9 mouse cellular contexts compared by ENCODE assay signal in the genomic region with DNA sequence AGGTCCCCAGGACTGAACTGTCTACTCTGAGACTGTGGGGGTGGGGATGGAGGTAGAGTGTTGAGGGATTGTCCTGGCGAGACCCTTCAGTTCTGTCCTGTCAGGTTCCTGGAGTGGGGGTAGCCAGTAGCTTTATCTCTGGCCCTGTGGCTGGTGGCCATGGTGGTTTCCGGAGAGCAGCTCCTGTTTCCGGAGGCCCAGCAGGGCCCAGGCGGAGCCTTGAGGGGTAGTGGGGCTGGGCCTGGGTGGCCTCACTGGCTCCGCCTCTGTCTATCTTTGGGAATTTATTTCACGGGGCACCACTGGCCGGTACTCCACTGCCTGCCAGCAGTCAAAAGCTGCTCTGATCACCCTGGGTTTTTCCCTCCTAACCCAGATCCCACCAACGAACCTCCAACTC. TPM values are rescaled to one million over a fixed set of nuclear protein-coding genes. Genes with fewer than 3 reads are reported as not detected.
A peak's percentile ranks its signal among the peaks of the same experiment; 100 is the strongest.
DNase-seq lines count a peak whose midpoint lies in the region; ATAC-seq and TF ChIP-seq lines count a peak whose summit lies in the region.
"Had no signal": no experiment of that assay in that cellular context is flagged by ENCODE, and none has a peak within 500 bp of the region (broad histone marks: within the 10 kb centered on the region; RNA-seq: fewer than 3 reads in every experiment).

TSS of gene P2rx1 (plus strand) at position 333 of the 400 bp plus-strand sequence.

- no peak for ATAC-seq in heart, embryonic 13.5 days (ENCODE audit: extremely low read depth, insufficient number of reproducible peaks, low FRiP score, low TSS enrichment)
- peak; percentile 81 for ATAC-seq in G1E (ENCODE audit: extremely low read depth, insufficient number of reproducible peaks, low FRiP score, poor library complexity, severe bottlenecking)
- ATAC-seq in heart, embryonic 15.5 days (replicated peaks; ENCODE audit: insufficient number of reproducible peaks, insufficient read depth, low FRiP score, low read depth), result no peak
- peak; percentile 65 for ATAC-seq in liver, embryonic 13.5 days (ENCODE audit: low read depth)
- no peak for ATAC-seq in forebrain, postnatal 0 days

- H3K4me3 ChIP-seq in heart, embryonic 13.5 days, result no peak within 1 kb of the TSS
- H3K4me3 ChIP-seq in G1E (ENCODE audit: low read depth, low read length), result peak within 1 kb of the TSS; percentile 51; the same call in 1 of the 2 replicates
- no peak within 1 kb of the TSS for H3K4me3 ChIP-seq in heart, embryonic 15.5 days
- peak within 1 kb of the TSS; percentile 32 for H3K4me3 ChIP-seq in liver, embryonic 13.5 days (replicated peaks)
- H3K4me3 ChIP-seq in forebrain, postnatal 0 days (ENCODE audit: low read depth, low read length), result no peak within 1 kb of the TSS
- H3K4me3 ChIP-seq: neural tube, embryonic 15.5 days had no signal

- no peak within 1 kb of the TSS for H3K4me2 ChIP-seq in heart, embryonic 13.5 days
- peak within 1 kb of the TSS; percentile 12; the same call in 1 of the 2 replicates for H3K4me2 ChIP-seq in heart, embryonic 15.5 days
- peak within 1 kb of the TSS; percentile 51 for H3K4me2 ChIP-seq in liver, embryonic 13.5 days
- no peak within 1 kb of the TSS for H3K4me2 ChIP-seq in forebrain, postnatal 0 days (ENCODE audit: low read depth)
- H3K4me2 ChIP-seq: neural tube, embryonic 15.5 days had no signal

- H3K4me1 ChIP-seq in heart, embryonic 13.5 days, result peaks cover 25% of the 10 kb centered on the region
- H3K4me1 ChIP-seq in G1E (ENCODE audit: insufficient read depth, low read depth, low read length), result peaks cover 33% of the 10 kb centered on the region
- H3K4me1 ChIP-seq in heart, embryonic 15.5 days (replicated peaks), result peaks cover 26% of the 10 kb centered on the region
- peaks cover 22% of the 10 kb centered on the region for H3K4me1 ChIP-seq in liver, embryonic 13.5 days (replicated peaks)
- no peaks in the 10 kb centered on the region for H3K4me1 ChIP-seq in forebrain, postnatal 0 days (ENCODE audit: insufficient read depth)
- H3K4me1 ChIP-seq: neural tube, embryonic 15.5 days had no signal

- no peaks in the 10 kb centered on the region for H3K36me3 ChIP-seq in heart, embryonic 13.5 days
- H3K36me3 ChIP-seq in G1E (replicated peaks), result no peaks in the 10 kb centered on the region
- H3K36me3 ChIP-seq in heart, embryonic 15.5 days, result no peaks in the 10 kb centered on the region
- H3K36me3 ChIP-seq in liver, embryonic 13.5 days, result no peaks in the 10 kb centered on the region
- no peaks in the 10 kb centered on the region for H3K36me3 ChIP-seq in forebrain, postnatal 0 days (ENCODE audit: insufficient read depth)
- H3K36me3 ChIP-seq: neural tube, embryonic 15.5 days had no signal

- H3K9ac ChIP-seq in heart, embryonic 13.5 days, result 0 out of 2 replicates have a peak within 1 kb of the TSS, but pooled peaks have one; percentile 30
- no peak within 1 kb of the TSS for H3K9ac ChIP-seq in heart, embryonic 15.5 days
- peak within 1 kb of the TSS; percentile 33; the same call in 1 of the 2 replicates for H3K9ac ChIP-seq in liver, embryonic 13.5 days
- H3K9ac ChIP-seq in forebrain, postnatal 0 days, result no peak within 1 kb of the TSS
- H3K9ac ChIP-seq: neural tube, embryonic 15.5 days had no signal

- H3K27ac ChIP-seq in heart, embryonic 13.5 days (replicated peaks), result no peak within 1 kb of the TSS
- H3K27ac ChIP-seq in heart, embryonic 15.5 days, result no peak within 1 kb of the TSS
- H3K27ac ChIP-seq in liver, embryonic 13.5 days, result peak within 1 kb of the TSS; percentile 47; the same call in 1 of the 2 replicates
- no peak within 1 kb of the TSS for H3K27ac ChIP-seq in forebrain, postnatal 0 days (ENCODE audit: low read depth, low read length)
- H3K27ac ChIP-seq: neural tube, embryonic 15.5 days had no signal

- intact Hi-C loops in heart, postnatal 36 days (cut with DNase I), result no loop called here

- DNase-seq in heart, postnatal 36 days, result no peak
- peak; percentile 84 for DNase-seq in G1E (ENCODE audit: low spot score)
- DNase-seq in liver, embryonic 13.5 days, result peak; percentile 37
- no peak for DNase-seq in right cerebral cortex, postnatal 14 days
- DNase-seq in forebrain, postnatal 0 days, result no peak
- DNase-seq in ovary, postnatal 36 days (ENCODE audit: low spot score), result no peak

- TF ChIP-seq CTCF in G1E (IDR thresholded peaks at IDR 0.05; ENCODE audit: low read depth, low read length), result no peak
- TF ChIP-seq CTCF in forebrain, postnatal 0 days (IDR thresholded peaks at IDR 0.05; ENCODE audit: low read depth), result no peak

- H3K27me3 ChIP-seq in heart, embryonic 13.5 days (replicated peaks), result peaks cover 16% of the 10 kb centered on the region; the same call in 1 of the 2 replicates
- H3K27me3 ChIP-seq in G1E (ENCODE audit: insufficient read depth, low read length), result peaks cover 11% of the 10 kb centered on the region
- no peaks in the 10 kb centered on the region for H3K27me3 ChIP-seq in heart, embryonic 15.5 days
- H3K27me3 ChIP-seq in liver, embryonic 13.5 days, result no peaks in the 10 kb centered on the region
- H3K27me3 ChIP-seq in forebrain, postnatal 0 days (ENCODE audit: insufficient read depth, low read length), result no peaks in the 10 kb centered on the region

- WGBS in heart, embryonic 13.5 days, result 28% methylated on average over 8 of the region's 8 CpGs
- 31% methylated on average over 8 of the region's 8 CpGs for WGBS in heart, embryonic 15.5 days
- 11% methylated on average over 8 of the region's 8 CpGs for WGBS in liver, embryonic 13.5 days (ENCODE audit: insufficient replicate concordance)
- 53% methylated on average over 8 of the region's 8 CpGs for WGBS in forebrain, postnatal 0 days

- H3K9me3 ChIP-seq in heart, embryonic 13.5 days, result no peaks in the 10 kb centered on the region
- no peaks in the 10 kb centered on the region for H3K9me3 ChIP-seq in G1E (replicated peaks)
- H3K9me3 ChIP-seq in heart, embryonic 15.5 days (replicated peaks), result no peaks in the 10 kb centered on the region
- H3K9me3 ChIP-seq in liver, embryonic 13.5 days (replicated peaks), result no peaks in the 10 kb centered on the region
- no peaks in the 10 kb centered on the region for H3K9me3 ChIP-seq in forebrain, postnatal 0 days (ENCODE audit: low read length)
- H3K9me3 ChIP-seq: neural tube, embryonic 15.5 days had no signal

RNA-seq across cellular contexts. Expression of gene P2rx1, which starts in this region (rescaled TPM):
- 2.1 and 2.3 TPM in 2 replicates for polyA plus RNA-seq in heart, embryonic 13.5 days (2015; fragmentation: Nextera tagmentation; extraction: Ambion mirVana)
- under 1 TPM; 0.33 to 0.38 TPM for total RNA-seq in heart, postnatal 36 days (2021)
- total RNA-seq in G1E (2014; fragmentation: Nextera tagmentation) (11.4 and 12.0 TPM in 2 replicates), G1E (2017) (46.9 and 53.7 TPM in 2 replicates)
- 11.7 and 14.8 TPM in 2 replicates for polyA plus RNA-seq in G1E (2012)
- 1.7 and 2.9 TPM in 2 replicates for polyA plus RNA-seq in heart, embryonic 15.5 days (2015; fragmentation: Nextera tagmentation; extraction: Ambion mirVana)
- polyA plus RNA-seq in liver, embryonic 13.5 days (2015; fragmentation: Nextera tagmentation; extraction: Ambion mirVana), result 8.7 and 8.9 TPM in 2 replicates
- total RNA-seq in forebrain, postnatal 0 days (2014; rRNA removed), result 0.08 and 2.0 TPM in 2 replicates
- polyA plus RNA-seq in forebrain, postnatal 0 days (2015; fragmentation: Nextera tagmentation; extraction: Ambion mirVana), result 0.19 and 0.25 TPM in 2 replicates

Comparison
In these comparisons a context has a peak if more than half of its experiments do, and no peak if none do; other contexts are left out.
1. H3K4me2 ChIP-seq: peak in heart, embryonic 15.5 days (single experiment) and liver, embryonic 13.5 days (single experiment); none in heart, embryonic 13.5 days (single experiment) and forebrain, postnatal 0 days (single experiment).
2. H3K9ac ChIP-seq: peak in heart, embryonic 13.5 days (single experiment) and liver, embryonic 13.5 days (single experiment); none in heart, embryonic 15.5 days (single experiment) and forebrain, postnatal 0 days (single experiment).
3. ATAC-seq: peak in G1E (single experiment) and liver, embryonic 13.5 days (single experiment); none in heart, embryonic 13.5 days (single experiment), heart, embryonic 15.5 days (single experiment) and forebrain, postnatal 0 days (single experiment).
4. H3K4me3 ChIP-seq: peak in G1E (single experiment) and liver, embryonic 13.5 days (single experiment); none in heart, embryonic 13.5 days (single experiment), heart, embryonic 15.5 days (single experiment) and forebrain, postnatal 0 days (single experiment).
5. DNase-seq: peak in G1E (single experiment) and liver, embryonic 13.5 days (single experiment); none in heart, postnatal 36 days (0 of 2), right cerebral cortex, postnatal 14 days (single experiment), forebrain, postnatal 0 days (single experiment) and ovary, postnatal 36 days (single experiment).